Mouse (Mus musculus) kidney, postnatal 0 days (tissue): ENCODE measurements at regions not wholly inside any gene's neighbourhood (a gene's known extent, or its start where the extent isn't known, plus 50 kb on each side); places are given as distances from the start of the nearest gene placed in this dataset.

Experiments
- ATAC-seq: fragments of 200-750 bp; cut with Nextera tagmentation; replicated peaks from 2 replicates; pipeline ENCODE4 v1.8.0; 2017; ENCODE audit warnings: low read depth, moderate number of reproducible peaks, moderate TSS enrichment, moderate library complexity; ENCODE audit not compliant: low FRiP score
- DNase-seq: peaks from one replicate; pipeline ENCODE4 v3.0.0-alpha.2; 2016; ENCODE audit warnings: low spot score
- H3K27ac ChIP-seq: fragments of 300-500 bp; sonication (generic); 2 replicates; pipeline ENCODE4 v1.5.1; 2014; ENCODE audit warnings: mild to moderate bottlenecking
- H3K27me3 ChIP-seq: fragments of 300-500 bp; sonication (generic); 2 replicates; pipeline ENCODE4 v1.6.1; 2014; ENCODE audit warnings: low read length, mixed read lengths; ENCODE audit not compliant: insufficient read depth
- H3K36me3 ChIP-seq: fragments of 300-500 bp; sonication (generic); 2 replicates; pipeline ENCODE4 v1.6.1; 2014; ENCODE audit warnings: low read length, mixed read lengths; ENCODE audit not compliant: insufficient read depth
- H3K4me1 ChIP-seq: fragments of 300-500 bp; sonication (generic); replicated peaks from 2 replicates; pipeline ENCODE4 v1.6.1; 2014; ENCODE audit warnings: antibody characterized with exemption, low read length, mixed read lengths; ENCODE audit not compliant: insufficient read depth
- H3K4me2 ChIP-seq: fragments of 300-500 bp; sonication (generic); 2 replicates; pipeline ENCODE4 v1.6.1; 2014; ENCODE audit warnings: mild to moderate bottlenecking, low read length, moderate library complexity, mixed read lengths
- H3K4me3 ChIP-seq: fragments of 300-500 bp; sonication (generic); replicated peaks from 2 replicates; pipeline ENCODE4 v1.5.1; 2014; ENCODE audit warnings: low read depth, low read length
- H3K9ac ChIP-seq: fragments of 300-500 bp; sonication (generic); 2 replicates; pipeline ENCODE4 v1.6.1; 2014; ENCODE audit warnings: low read depth, low read length
- H3K9me3 ChIP-seq: fragments of 300-500 bp; sonication (generic); replicated peaks from 2 replicates; pipeline ENCODE4 v1.6.1; 2016; ENCODE audit warnings: low read length, inconsistent platforms, mixed read lengths
- CTCF ChIP-seq: IDR thresholded peaks from 2 replicates; pipeline ENCODE4 v1.5.1; 2016; ENCODE audit warnings: antibody characterized with exemption, low read depth, mild to moderate bottlenecking, moderate library complexity
- WGBS: fragments of 180-500 bp; shearing (Covaris S2); extraction: QIAGEN DNeasy Blood & Tissue Kit; methylation state at CpG from one replicate; pipeline ENCODE4 v1.1.7; 2014; 5-methylcytosine and 5-hydroxymethylcytosine counted together

DNA sequence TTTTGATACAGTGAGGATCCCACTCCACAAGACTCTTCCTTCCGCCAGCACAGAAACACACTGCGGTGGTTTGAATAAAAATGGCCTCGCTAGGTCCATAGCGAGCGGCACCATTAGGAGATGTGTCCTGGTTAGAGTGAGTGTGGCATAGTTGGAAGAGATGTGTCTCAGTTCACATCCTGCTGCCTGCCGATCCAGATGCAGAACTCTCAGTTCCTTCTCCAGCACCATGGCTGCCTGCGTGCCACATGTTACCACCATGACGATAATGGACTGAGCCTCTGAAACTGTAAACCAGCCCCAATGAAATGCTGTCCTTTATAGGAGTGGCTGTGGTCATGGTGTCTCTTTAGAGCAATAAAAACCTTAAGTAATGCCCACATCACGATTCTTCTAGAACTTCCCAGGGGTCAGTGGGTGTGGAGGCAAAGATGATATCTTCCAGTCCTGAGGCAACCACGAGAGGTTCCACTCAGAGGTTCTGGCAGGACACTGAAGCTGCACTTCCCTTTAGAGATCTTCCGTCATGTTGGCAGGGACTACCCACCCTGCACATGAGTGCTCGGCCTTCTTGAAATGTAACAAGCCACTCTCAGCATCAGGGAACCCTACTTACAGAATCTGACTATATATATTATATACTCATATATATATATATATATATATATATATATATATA is 167.3 kb downstream of the Irs2 start:
- TF ChIP-seq CTCF, result no peak
- H3K9me3 ChIP-seq, result no peaks in the 10 kb centered on the region
- no peak overlapping the region for H3K4me2 ChIP-seq
- no peaks in the 10 kb centered on the region for H3K4me1 ChIP-seq
- ATAC-seq (no peak), DNase-seq (no peak)
- H3K36me3 ChIP-seq, result no peaks in the 10 kb centered on the region
- no peaks in the 10 kb centered on the region for H3K27me3 ChIP-seq
- H3K9ac ChIP-seq, result no peak overlapping the region
- 91% methylated on average over 12 of the region's 12 CpGs for WGBS
- no peak overlapping the region for H3K27ac ChIP-seq
- H3K4me3 ChIP-seq, result no peak overlapping the region

GRCm38 (mm10) chr8:10840044-10840443 is 168.2 kb downstream of the Irs2 start:
- Histone ChIP-seq H3K27me3 (no peaks in the 10 kb centered on the region), H3K27ac (no peak overlapping the region), H3K4me1 (no peaks in the 10 kb centered on the region), H3K9ac (no peak overlapping the region), H3K4me3 (no peak overlapping the region), H3K9me3 (no peaks in the 10 kb centered on the region), H3K4me2 (no peak overlapping the region), H3K36me3 (no peaks in the 10 kb centered on the region)
- TF ChIP-seq CTCF, result no peak
- DNase-seq (no peak), ATAC-seq (no peak)
- 100% methylated on average over 1 of the region's 1 CpGs for WGBS

DNA sequence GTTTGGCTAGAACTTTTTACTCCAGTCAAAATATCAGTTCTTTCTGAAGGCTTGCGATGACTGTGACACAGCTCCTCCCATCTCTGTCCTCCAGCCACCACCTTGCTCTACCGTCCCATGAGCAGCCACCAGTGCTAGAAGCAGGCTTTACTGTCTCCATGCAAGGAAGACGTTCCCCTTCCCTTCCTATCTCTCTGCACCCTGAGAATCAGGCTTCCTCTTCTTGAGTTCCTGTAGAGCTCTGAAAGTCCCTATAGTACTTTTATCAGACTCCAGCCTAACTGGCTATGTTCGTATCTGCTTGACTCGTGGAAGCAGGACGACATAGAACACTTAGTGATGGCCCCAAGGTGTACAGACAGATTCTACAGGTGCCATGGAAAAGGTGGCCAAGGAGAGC is 173.2 kb downstream of the Irs2 start:
- Histone ChIP-seq H3K27ac (no peak overlapping the region), H3K4me2 (no peak overlapping the region), H3K4me1 (no peaks in the 10 kb centered on the region), H3K36me3 (no peaks in the 10 kb centered on the region), H3K27me3 (no peaks in the 10 kb centered on the region), H3K9me3 (no peaks in the 10 kb centered on the region), H3K9ac (no peak overlapping the region), H3K4me3 (no peak overlapping the region)
- no peak for ATAC-seq
- no peak for DNase-seq
- 81% methylated on average over 6 of the region's 6 CpGs for WGBS
- TF ChIP-seq CTCF, result no peak

DNA sequence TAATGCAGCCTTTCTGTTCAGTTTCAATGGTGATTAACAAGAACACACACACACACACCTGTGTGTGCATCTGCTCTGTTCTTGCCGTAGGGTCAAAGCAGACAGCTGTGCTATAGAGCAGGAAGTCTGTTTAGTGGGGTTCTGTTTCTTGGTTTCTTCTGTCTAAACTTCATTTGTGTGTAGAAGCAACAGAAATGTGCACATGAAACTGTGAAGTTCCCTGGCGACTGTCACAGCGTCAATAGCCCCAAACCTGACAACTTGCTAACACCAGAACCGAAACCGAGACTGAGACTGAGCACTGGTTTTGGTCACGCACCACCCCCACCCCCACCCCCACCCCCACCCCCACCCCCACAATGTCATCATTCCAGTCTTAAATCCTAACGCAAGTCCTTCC is 176.4 kb downstream of the Irs2 start:
- ATAC-seq, result no peak
- Histone ChIP-seq H3K4me2 (no peak overlapping the region), H3K27me3 (no peaks in the 10 kb centered on the region), H3K27ac (no peak overlapping the region), H3K36me3 (no peaks in the 10 kb centered on the region), H3K4me1 (no peaks in the 10 kb centered on the region), H3K9ac (no peak overlapping the region), H3K4me3 (no peak overlapping the region), H3K9me3 (no peaks in the 10 kb centered on the region)
- DNase-seq, result no peak
- no peak for TF ChIP-seq CTCF
- 81% methylated on average over 7 of the region's 7 CpGs for WGBS

DNA sequence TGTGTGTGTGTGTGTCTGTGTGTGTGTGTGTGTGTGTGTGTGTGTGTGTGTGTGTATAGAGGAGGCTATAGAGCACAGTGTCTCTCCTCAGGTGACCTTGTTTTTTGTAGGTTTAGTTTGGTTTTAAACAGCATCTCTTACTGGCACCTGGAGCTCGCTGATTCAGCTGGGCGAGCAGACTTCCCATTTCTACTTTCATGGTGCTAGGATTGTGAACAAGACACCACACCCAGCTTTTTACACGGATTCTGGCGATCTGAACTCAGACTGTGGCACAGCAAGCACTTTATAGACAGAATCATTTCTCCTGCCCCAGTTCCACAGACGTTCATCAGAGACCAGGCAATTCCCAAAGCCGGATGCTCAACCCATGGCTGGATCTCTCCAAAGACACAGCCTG is 177.0 kb downstream of the Irs2 start:
- no peaks in the 10 kb centered on the region for H3K27me3 ChIP-seq
- no peaks in the 10 kb centered on the region for H3K36me3 ChIP-seq
- no peaks in the 10 kb centered on the region for H3K4me1 ChIP-seq
- no peak overlapping the region for H3K4me3 ChIP-seq
- ATAC-seq, result no peak
- H3K9ac ChIP-seq, result no peak overlapping the region
- no peak for TF ChIP-seq CTCF
- H3K9me3 ChIP-seq, result no peaks in the 10 kb centered on the region
- WGBS, result 71% methylated on average over 6 of the region's 6 CpGs
- H3K27ac ChIP-seq, result no peak overlapping the region
- H3K4me2 ChIP-seq, result no peak overlapping the region
- DNase-seq, result no peak

- Histone ChIP-seq H3K27me3 (no peaks in the 10 kb centered on the region), H3K9ac (no peak overlapping the region), H3K4me1 (no peaks in the 10 kb centered on the region), H3K9me3 (no peaks in the 10 kb centered on the region), H3K36me3 (no peaks in the 10 kb centered on the region), H3K27ac (no peak overlapping the region), H3K4me3 (no peak overlapping the region), H3K4me2 (no peak overlapping the region)
- DNase-seq (no peak), ATAC-seq (no peak)
- TF ChIP-seq CTCF, result no peak
- 96% methylated on average over 10 of the region's 10 CpGs for WGBS
Measured at GRCm38 (mm10) chr8:10830835-10831234, 177.4 kb downstream of the Irs2 start.

GRCm38 (mm10) chr8:10828580-10828979 is 179.7 kb downstream of the Irs2 start:
- H3K27ac ChIP-seq, result no peak overlapping the region
- H3K4me1 ChIP-seq, result no peaks in the 10 kb centered on the region
- no peak overlapping the region for H3K4me2 ChIP-seq
- no peaks in the 10 kb centered on the region for H3K36me3 ChIP-seq
- no peak overlapping the region for H3K9ac ChIP-seq
- DNase-seq, result no peak
- no peak for ATAC-seq
- WGBS, result 44% methylated on average over 9 of the region's 9 CpGs
- no peaks in the 10 kb centered on the region for H3K27me3 ChIP-seq
- H3K4me3 ChIP-seq, result no peak overlapping the region
- H3K9me3 ChIP-seq, result no peaks in the 10 kb centered on the region
- TF ChIP-seq CTCF, result no peak
